17 mouse cellular contexts compared by ENCODE assay signal in the genomic region with DNA sequence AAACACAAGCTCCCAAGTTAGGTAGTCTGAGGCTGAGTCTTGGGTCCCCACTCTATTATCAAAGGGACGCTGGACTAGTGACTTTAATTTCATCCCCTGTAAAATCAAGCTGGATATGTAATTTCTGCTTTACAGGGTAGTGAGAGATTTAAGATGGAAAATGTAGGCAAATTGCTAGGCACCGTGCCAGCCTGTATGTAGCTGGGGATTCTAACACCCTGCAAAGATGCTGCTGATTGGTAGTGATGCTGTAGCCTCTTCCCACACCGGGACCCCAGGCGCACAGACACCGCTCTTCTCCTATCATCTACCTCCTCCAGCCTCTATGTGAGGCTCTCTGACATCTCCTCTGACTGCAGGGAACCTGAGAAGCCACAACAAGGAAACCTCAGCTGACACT. TPM values are rescaled to one million over a fixed set of nuclear protein-coding genes. Genes with fewer than 3 reads are reported as not detected.
A peak's percentile ranks its signal among the peaks of the same experiment; 100 is the strongest.
DNase-seq lines count a peak whose midpoint lies in the region; ATAC-seq lines count a peak whose summit lies in the region.
"Had no signal": no experiment of that assay in that cellular context is flagged by ENCODE, and none has a peak within 500 bp of the region (broad histone marks: within the 10 kb centered on the region; RNA-seq: fewer than 3 reads in every experiment).

No protein-coding gene starts in this region.

- H3K27ac ChIP-seq in forebrain, embryonic 16.5 days (ENCODE audit: low read length), result peak overlapping the region; percentile 4; the same call in 1 of the 2 replicates
- no peak overlapping the region for H3K27ac ChIP-seq in forebrain, embryonic 10.5 days
- no peak overlapping the region for H3K27ac ChIP-seq in heart, embryonic 13.5 days (replicated peaks)
- no peak overlapping the region for H3K27ac ChIP-seq in heart, embryonic 12.5 days (ENCODE audit: poor library complexity, severe bottlenecking)
- peak overlapping the region; percentile 55 for H3K27ac ChIP-seq in neural tube, embryonic 15.5 days (replicated peaks)
- H3K27ac ChIP-seq: embryonic facial prominence, embryonic 10.5 days; hindbrain, embryonic 15.5 days had no signal

- H3K9ac ChIP-seq in forebrain, embryonic 16.5 days (replicated peaks; ENCODE audit: low read depth, low read length), result no peak overlapping the region
- 0 out of 2 replicates have a peak overlapping the region, but pooled peaks have one; percentile 1 for H3K9ac ChIP-seq in heart, embryonic 13.5 days
- H3K9ac ChIP-seq in heart, embryonic 12.5 days, result no peak overlapping the region
- H3K9ac ChIP-seq in neural tube, embryonic 15.5 days (replicated peaks), result no peak overlapping the region
- H3K9ac ChIP-seq: hindbrain, embryonic 15.5 days had no signal

- no peaks in the 10 kb centered on the region for H3K36me3 ChIP-seq in forebrain, embryonic 16.5 days (ENCODE audit: control insufficient read depth, insufficient read depth)
- H3K36me3 ChIP-seq in forebrain, embryonic 10.5 days (replicated peaks), result no peaks in the 10 kb centered on the region
- H3K36me3 ChIP-seq in heart, embryonic 13.5 days, result no peaks in the 10 kb centered on the region
- H3K36me3 ChIP-seq in heart, embryonic 12.5 days, result no peaks in the 10 kb centered on the region
- H3K36me3 ChIP-seq in neural tube, embryonic 15.5 days, result peaks cover 8% of the 10 kb centered on the region; the same call in 1 of the 2 replicates
- H3K36me3 ChIP-seq: embryonic facial prominence, embryonic 10.5 days; hindbrain, embryonic 15.5 days had no signal

- peak; percentile 39; the same call in 1 of the 2 replicates for ATAC-seq in forebrain, embryonic 16.5 days
- no peak for ATAC-seq in heart, embryonic 13.5 days (ENCODE audit: extremely low read depth, insufficient number of reproducible peaks, low FRiP score, low TSS enrichment)
- no peak for ATAC-seq in heart, embryonic 12.5 days (ENCODE audit: insufficient number of reproducible peaks, low FRiP score)
- no peak for ATAC-seq in neural tube, embryonic 15.5 days (ENCODE audit: low FRiP score)
- ATAC-seq: intestine, embryonic 16.5 days had no signal

- no peaks in the 10 kb centered on the region for H3K9me3 ChIP-seq in forebrain, embryonic 16.5 days (ENCODE audit: control insufficient read depth, low read length)
- no peaks in the 10 kb centered on the region for H3K9me3 ChIP-seq in forebrain, embryonic 10.5 days
- no peaks in the 10 kb centered on the region for H3K9me3 ChIP-seq in heart, embryonic 13.5 days
- H3K9me3 ChIP-seq in heart, embryonic 12.5 days (replicated peaks), result no peaks in the 10 kb centered on the region
- no peaks in the 10 kb centered on the region for H3K9me3 ChIP-seq in neural tube, embryonic 15.5 days (replicated peaks)
- H3K9me3 ChIP-seq: embryonic facial prominence, embryonic 10.5 days; hindbrain, embryonic 15.5 days had no signal

- no peak overlapping the region for H3K4me3 ChIP-seq in forebrain, embryonic 16.5 days (replicated peaks; ENCODE audit: low read length)
- H3K4me3 ChIP-seq in forebrain, embryonic 10.5 days, result no peak overlapping the region
- H3K4me3 ChIP-seq in heart, embryonic 13.5 days, result no peak overlapping the region
- H3K4me3 ChIP-seq in heart, embryonic 12.5 days, result no peak overlapping the region
- H3K4me3 ChIP-seq in neural tube, embryonic 15.5 days (replicated peaks), result no peak overlapping the region
- H3K4me3 ChIP-seq: embryonic facial prominence, embryonic 10.5 days; hindbrain, embryonic 15.5 days had no signal

- DNase-seq in forebrain, embryonic 10.5 days (ENCODE audit: extremely low spot score, low spot score), result no peak
- peak; percentile 61 for DNase-seq in right cerebral cortex, postnatal 14 days
- no peak for DNase-seq in right cerebral cortex, postnatal 25 days
- DNase-seq in liver, result no peak
- DNase-seq: adrenal gland, adult 8-10 months; adrenal gland, postnatal 36 days; cerebellum, adult 18-20 months; gastrocnemius, postnatal 36 days; heart, postnatal 36 days had no signal

- H3K4me1 ChIP-seq in forebrain, embryonic 16.5 days (replicated peaks; ENCODE audit: control insufficient read depth, insufficient read depth, low read length), result peaks cover 4% of the 10 kb centered on the region
- peaks cover 7% of the 10 kb centered on the region for H3K4me1 ChIP-seq in forebrain, embryonic 10.5 days
- peaks cover 51% of the 10 kb centered on the region for H3K4me1 ChIP-seq in heart, embryonic 13.5 days
- H3K4me1 ChIP-seq in heart, embryonic 12.5 days (replicated peaks), result peaks cover 56% of the 10 kb centered on the region
- peaks cover 11% of the 10 kb centered on the region for H3K4me1 ChIP-seq in neural tube, embryonic 15.5 days

- no peak overlapping the region for H3K4me2 ChIP-seq in forebrain, embryonic 16.5 days (ENCODE audit: low read length)
- no peak overlapping the region for H3K4me2 ChIP-seq in heart, embryonic 13.5 days
- H3K4me2 ChIP-seq in heart, embryonic 12.5 days, result no peak overlapping the region
- H3K4me2 ChIP-seq in neural tube, embryonic 15.5 days, result no peak overlapping the region
- H3K4me2 ChIP-seq: heart, embryonic 11.5 days; hindbrain, embryonic 15.5 days had no signal

- H3K27me3 ChIP-seq in forebrain, embryonic 16.5 days (replicated peaks; ENCODE audit: control insufficient read depth, insufficient read depth, low read length), result no peaks in the 10 kb centered on the region
- peaks cover 6% of the 10 kb centered on the region; the same call in 1 of the 2 replicates for H3K27me3 ChIP-seq in forebrain, embryonic 10.5 days (ENCODE audit: poor library complexity, severe bottlenecking)
- 0 out of 2 replicates have a peak, but pooled peaks cover 8% of the 10 kb centered on the region for H3K27me3 ChIP-seq in heart, embryonic 13.5 days (replicated peaks)
- 0 out of 2 replicates have a peak, but pooled peaks cover 3% of the 10 kb centered on the region for H3K27me3 ChIP-seq in heart, embryonic 12.5 days (replicated peaks)
- no peaks in the 10 kb centered on the region for H3K27me3 ChIP-seq in neural tube, embryonic 15.5 days (replicated peaks)
- H3K27me3 ChIP-seq: hindbrain, embryonic 15.5 days had no signal

- WGBS in forebrain, embryonic 16.5 days, result 76% methylated on average over 5 of the region's 5 CpGs
- WGBS in forebrain, embryonic 10.5 days, result 91% methylated on average over 5 of the region's 5 CpGs
- WGBS in heart, embryonic 13.5 days, result 38% methylated on average over 5 of the region's 5 CpGs
- WGBS in heart, embryonic 12.5 days, result 55% methylated on average over 5 of the region's 5 CpGs
- 71% methylated on average over 5 of the region's 5 CpGs for WGBS in neural tube, embryonic 15.5 days

RNA-seq across cellular contexts. Expression of a gene that starts 48.2 kb away (rescaled TPM):
- polyA plus RNA-seq in forebrain, embryonic 16.5 days (2015; fragmentation: Nextera tagmentation; extraction: Ambion mirVana), result 10.7 and 15.5 TPM in 2 replicates
- 0.93 and 1.1 TPM in 2 replicates for polyA plus RNA-seq in forebrain, embryonic 10.5 days (2016; fragmentation: Nextera tagmentation; extraction: Ambion mirVana)
- polyA plus RNA-seq in heart, embryonic 13.5 days (2015; fragmentation: Nextera tagmentation; extraction: Ambion mirVana), result 1.1 and 1.2 TPM in 2 replicates
- 1.2 and 1.4 TPM in 2 replicates for polyA plus RNA-seq in heart, embryonic 12.5 days (2016; fragmentation: Nextera tagmentation; extraction: Ambion mirVana)
- polyA plus RNA-seq in neural tube, embryonic 15.5 days (2015; fragmentation: Nextera tagmentation; extraction: Ambion mirVana), result 12.3 and 14.8 TPM in 2 replicates

Comparison
In these comparisons a context has a peak if more than half of its experiments do, and no peak if none do; other contexts are left out.
1. H3K27ac ChIP-seq: peak in forebrain, embryonic 16.5 days (single experiment) and neural tube, embryonic 15.5 days (single experiment); none in forebrain, embryonic 10.5 days (single experiment), heart, embryonic 13.5 days (single experiment) and heart, embryonic 12.5 days (single experiment).